14 mouse cellular contexts compared by ENCODE assay signal in the genomic region with DNA sequence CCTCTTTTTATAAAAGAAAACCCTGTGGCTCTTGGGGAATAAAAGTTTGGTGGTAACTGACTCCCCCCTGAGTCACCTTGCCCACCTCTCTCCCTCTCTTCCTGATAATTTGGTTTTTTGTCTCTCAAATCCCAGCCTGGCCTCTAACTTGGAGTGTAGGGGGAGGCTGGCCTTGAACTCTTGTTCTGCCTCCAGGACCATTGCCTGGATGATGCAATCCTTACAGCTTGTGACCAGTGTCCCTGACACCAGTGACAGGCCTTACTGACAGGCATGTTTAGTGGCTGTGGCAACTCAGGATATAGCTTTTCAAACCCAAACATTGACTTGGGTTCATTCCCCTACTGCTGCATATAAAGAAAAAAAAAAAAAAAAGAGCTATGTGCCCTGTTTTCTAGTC. TPM values are rescaled to one million over a fixed set of nuclear protein-coding genes. Genes with fewer than 3 reads are reported as not detected.
DNase-seq lines count a peak whose midpoint lies in the region; ATAC-seq and TF ChIP-seq lines count a peak whose summit lies in the region.
"Had no signal": no experiment of that assay in that cellular context is flagged by ENCODE, and none has a peak within 500 bp of the region (broad histone marks: within the 10 kb centered on the region; RNA-seq: fewer than 3 reads in every experiment).

No protein-coding gene starts in this region.

- no peak for ATAC-seq in liver, postnatal 0 days
- no peak for ATAC-seq in erythroblast, adult 5-6 weeks (replicated peaks; ENCODE audit: low FRiP score, poor library complexity, severe bottlenecking)
- ATAC-seq: CD4-positive, CD25-positive, alpha-beta regulatory T cell, adult 4 months had no signal

- peak overlapping the region; percentile 83 for H3K27ac ChIP-seq in heart, embryonic 10.5 days
- H3K27ac ChIP-seq in liver, adult 2 months (replicated peaks; ENCODE audit: insufficient read depth, low read depth, low read length), result peak overlapping the region; percentile 92
- peak overlapping the region; percentile 75 for H3K27ac ChIP-seq in liver, postnatal 0 days (ENCODE audit: low read depth)

- H3K9me3 ChIP-seq in heart, embryonic 10.5 days, result no peaks in the 10 kb centered on the region
- no peaks in the 10 kb centered on the region for H3K9me3 ChIP-seq in liver, postnatal 0 days (ENCODE audit: low read length)
- H3K9me3 ChIP-seq: kidney, embryonic 15.5 days had no signal

- intact Hi-C loops in heart, postnatal 25 days (cut with DNase I), result no loop called here

- no peaks in the 10 kb centered on the region for H3K79me2 ChIP-seq in liver, adult 2 months (ENCODE audit: control insufficient read depth, insufficient read depth, low read length)

- peaks cover 24% of the 10 kb centered on the region for H3K36me3 ChIP-seq in heart, embryonic 10.5 days
- peaks cover 13% of the 10 kb centered on the region; the same call in 1 of the 2 replicates for H3K36me3 ChIP-seq in liver, adult 2 months (ENCODE audit: control insufficient read depth, insufficient read depth, low read length)
- H3K36me3 ChIP-seq in liver, postnatal 0 days (replicated peaks; ENCODE audit: insufficient read depth, low read length), result peaks cover 18% of the 10 kb centered on the region

- TF ChIP-seq EP300 in liver, postnatal 0 days (IDR thresholded peaks at IDR 0.05; ENCODE audit: low read depth), result no peak

- H3K4me1 ChIP-seq in heart, embryonic 10.5 days, result peaks cover 57% of the 10 kb centered on the region
- H3K4me1 ChIP-seq in liver, adult 2 months (ENCODE audit: control insufficient read depth, insufficient read depth, low read length), result peaks cover 41% of the 10 kb centered on the region
- H3K4me1 ChIP-seq in liver, postnatal 0 days (ENCODE audit: insufficient read depth), result peaks cover 44% of the 10 kb centered on the region

- H3K4me3 ChIP-seq in heart, embryonic 10.5 days, result no peak overlapping the region
- no peak overlapping the region for H3K4me3 ChIP-seq in liver, adult 2 months (ENCODE audit: insufficient read depth, low read depth, low read length)
- no peak overlapping the region for H3K4me3 ChIP-seq in liver, postnatal 0 days (ENCODE audit: low read depth, low read length)
- H3K4me3 ChIP-seq: kidney, embryonic 15.5 days had no signal

- DNase-seq in heart, embryonic 10.5 days (ENCODE audit: low spot score), result no peak
- DNase-seq in heart, postnatal 25 days (ENCODE audit: low spot score), result no peak
- DNase-seq in liver, adult 2 months (ENCODE audit: extremely low read depth, low read depth, low spot score), result peak; percentile 93
- no peak for DNase-seq in liver
- DNase-seq in adrenal gland, postnatal 14 days, result peak; percentile 59
- no peak for DNase-seq in liver, postnatal 0 days
- no peak for DNase-seq in spleen, postnatal 4 days (ENCODE audit: low spot score in 2 of 2)
- DNase-seq: cerebellum, adult 9-10 months; layer of hippocampus, postnatal 36 days; right cerebral cortex, postnatal 4 days had no signal

- TF ChIP-seq POLR2A in liver, adult 2 months (IDR thresholded peaks at IDR 0.05; ENCODE audit: extremely low read depth, insufficient read depth, low read length), result no peak

- no peaks in the 10 kb centered on the region for H3K27me3 ChIP-seq in heart, embryonic 10.5 days (ENCODE audit: insufficient read depth, poor library complexity, severe bottlenecking)
- no peaks in the 10 kb centered on the region for H3K27me3 ChIP-seq in liver, adult 2 months (ENCODE audit: control insufficient read depth, insufficient read depth, low read length)
- no peaks in the 10 kb centered on the region for H3K27me3 ChIP-seq in liver, postnatal 0 days (ENCODE audit: insufficient read depth, low read length)
- H3K27me3 ChIP-seq: kidney, embryonic 15.5 days had no signal

- TF ChIP-seq CTCF in liver, adult 2 months (IDR thresholded peaks at IDR 0.05; ENCODE audit: low read depth, low read length), result no peak
- TF ChIP-seq CTCF in liver, postnatal 0 days (IDR thresholded peaks at IDR 0.05; ENCODE audit: low read depth), result no peak

- H3K9ac ChIP-seq in liver, adult 2 months (ENCODE audit: low read depth, low read length), result 0 out of 2 replicates have a peak overlapping the region, but pooled peaks have one; percentile 19
- H3K9ac ChIP-seq in liver, postnatal 0 days (replicated peaks), result no peak overlapping the region
- H3K9ac ChIP-seq: kidney, embryonic 15.5 days had no signal

- no peak overlapping the region for H3K4me2 ChIP-seq in liver, postnatal 0 days (ENCODE audit: low read depth, low read length)

RNA-seq across cellular contexts. Expression of a gene that starts 13.4 kb away (rescaled TPM):
- polyA plus RNA-seq in heart, embryonic 10.5 days (2016; fragmentation: Nextera tagmentation; extraction: Ambion mirVana), result 38.0 and 42.0 TPM in 2 replicates
- total RNA-seq in heart, postnatal 25 days (2021), result 10 to 100 TPM; 46.8 to 47.5 TPM
- total RNA-seq in liver, adult 2 months (2014; rRNA removed), result 39.1 and 42.6 TPM in 2 replicates
- 91.3 and 117 TPM in 2 replicates for polyA plus RNA-seq in liver, adult 2 months (2012; rRNA removed)
- 73.1 and 86.5 TPM in 2 replicates for total RNA-seq in adrenal gland, postnatal 14 days (2021)
- 31.0 and 32.2 TPM in 2 replicates for polyA plus RNA-seq in liver, postnatal 0 days (2015; fragmentation: Nextera tagmentation; extraction: Ambion mirVana)
- 1.2 and 5.9 TPM in 2 replicates for total RNA-seq in erythroblast, adult 5-6 weeks (2015; ENCODE audit: low replicate concordance)
- 0.28 and 1.4 TPM in 2 replicates for total RNA-seq in erythroblast, adult 5-6 weeks (2017; ENCODE audit: low replicate concordance)

RNA-seq across cellular contexts. Expression of a gene that starts 14.5 kb away (rescaled TPM):
- polyA plus RNA-seq in heart, embryonic 10.5 days (2016; fragmentation: Nextera tagmentation; extraction: Ambion mirVana), result 0.43 and 1.6 TPM in 2 replicates
- total RNA-seq in heart, postnatal 25 days (2021), result under 1 TPM; 0.56 to 0.73 TPM
- 5.8 and 12.6 TPM in 2 replicates for total RNA-seq in liver, adult 2 months (2014; rRNA removed)
- 23.8 and 27.7 TPM in 2 replicates for polyA plus RNA-seq in liver, adult 2 months (2012; rRNA removed)
- 0.79 and 1.0 TPM in 2 replicates for total RNA-seq in adrenal gland, postnatal 14 days (2021)
- polyA plus RNA-seq in liver, postnatal 0 days (2015; fragmentation: Nextera tagmentation; extraction: Ambion mirVana), result 2.1 and 2.3 TPM in 2 replicates
- total RNA-seq in erythroblast, adult 5-6 weeks (2015; ENCODE audit: low replicate concordance), result not detected in 2 replicates
- total RNA-seq in erythroblast, adult 5-6 weeks (2017; ENCODE audit: low replicate concordance), result 0.60 TPM in 1 of 2 replicates, not detected in the other
- total RNA-seq: layer of hippocampus, postnatal 36 days; neutrophil, adult 5-6 weeks had no signal
- polyA plus RNA-seq: CD4-positive, CD25-positive, alpha-beta regulatory T cell, adult 4 months had no signal

RNA-seq across cellular contexts. Expression of a gene that starts 26.3 kb away (rescaled TPM):
- 344 and 410 TPM in 2 replicates for polyA plus RNA-seq in heart, embryonic 10.5 days (2016; fragmentation: Nextera tagmentation; extraction: Ambion mirVana)
- total RNA-seq in heart, postnatal 25 days (2021), result 10 to 100 TPM; 60.6 to 62.9 TPM
- 30.8 and 35.4 TPM in 2 replicates for total RNA-seq in liver, adult 2 months (2014; rRNA removed)
- 35.4 and 51.8 TPM in 2 replicates for polyA plus RNA-seq in liver, adult 2 months (2012; rRNA removed)
- total RNA-seq in adrenal gland, postnatal 14 days (2021), result 76.0 and 78.6 TPM in 2 replicates
- polyA plus RNA-seq in liver, postnatal 0 days (2015; fragmentation: Nextera tagmentation; extraction: Ambion mirVana), result 98.5 and 103 TPM in 2 replicates
- total RNA-seq in erythroblast, adult 5-6 weeks (2015; ENCODE audit: low replicate concordance), result 41.1 and 51.6 TPM in 2 replicates
- total RNA-seq in erythroblast, adult 5-6 weeks (2017; ENCODE audit: low replicate concordance), result 20.9 and 26.2 TPM in 2 replicates

RNA-seq across cellular contexts. Expression of a gene that starts 30.8 kb away (rescaled TPM):
- polyA plus RNA-seq in heart, embryonic 10.5 days (2016; fragmentation: Nextera tagmentation; extraction: Ambion mirVana), result 0.15 and 1.4 TPM in 2 replicates
- total RNA-seq in heart, postnatal 25 days (2021), result 1 to 10 TPM; 1.4 to 1.5 TPM
- total RNA-seq in liver, adult 2 months (2014; rRNA removed), result 1.4 and 2.3 TPM in 2 replicates
- 2.5 and 7.0 TPM in 2 replicates for polyA plus RNA-seq in liver, adult 2 months (2012; rRNA removed)
- 1.6 and 2.0 TPM in 2 replicates for total RNA-seq in adrenal gland, postnatal 14 days (2021)
- polyA plus RNA-seq in liver, postnatal 0 days (2015; fragmentation: Nextera tagmentation; extraction: Ambion mirVana), result 9.8 and 10.4 TPM in 2 replicates
- 5.4 and 9.0 TPM in 2 replicates for total RNA-seq in erythroblast, adult 5-6 weeks (2015; ENCODE audit: low replicate concordance)
- 0.98 and 2.3 TPM in 2 replicates for total RNA-seq in erythroblast, adult 5-6 weeks (2017; ENCODE audit: low replicate concordance)

RNA-seq across cellular contexts. Expression of a gene that starts 38.1 kb away (rescaled TPM):
- 67.3 and 107 TPM in 2 replicates for polyA plus RNA-seq in heart, embryonic 10.5 days (2016; fragmentation: Nextera tagmentation; extraction: Ambion mirVana)
- 10 to 100 TPM; 37.0 to 37.7 TPM for total RNA-seq in heart, postnatal 25 days (2021)
- 2.3 and 5.0 TPM in 2 replicates for total RNA-seq in liver, adult 2 months (2014; rRNA removed)
- polyA plus RNA-seq in liver, adult 2 months (2012; rRNA removed), result 13.5 and 16.4 TPM in 2 replicates
- 84.4 and 102 TPM in 2 replicates for total RNA-seq in adrenal gland, postnatal 14 days (2021)
- polyA plus RNA-seq in liver, postnatal 0 days (2015; fragmentation: Nextera tagmentation; extraction: Ambion mirVana), result 32.5 and 35.4 TPM in 2 replicates
- total RNA-seq in erythroblast, adult 5-6 weeks (2015; ENCODE audit: low replicate concordance), result 6.3 and 10.9 TPM in 2 replicates
- total RNA-seq in erythroblast, adult 5-6 weeks (2017; ENCODE audit: low replicate concordance), result 6.3 and 13.8 TPM in 2 replicates

Comparison
In these comparisons a context has a peak if more than half of its experiments do, and no peak if none do; other contexts are left out.
1. DNase-seq: peak in liver, adult 2 months (single experiment) and adrenal gland, postnatal 14 days (single experiment); none in heart, embryonic 10.5 days (single experiment), heart, postnatal 25 days (single experiment), liver (single experiment), liver, postnatal 0 days (single experiment) and spleen, postnatal 4 days (0 of 2).
2. Peak in every context shown above with its lines, with median percentiles within 50 percentile points of each other: H3K27ac ChIP-seq.